Mouse (Mus musculus) heart, embryonic 11.5 days (tissue): ENCODE results near the gene Abcc8. TPM values are rescaled to one million over a fixed set of nuclear protein-coding genes. Genes with fewer than 3 reads are reported as not detected.

Source experiments
- ATAC-seq: fragments of 200-750 bp; cut with Nextera tagmentation; replicated peaks from 2 replicates; pipeline ENCODE4 v1.8.0; 2017; ENCODE audit warnings: moderate library complexity; ENCODE audit not compliant: insufficient number of reproducible peaks, low FRiP score, low TSS enrichment
- H3K27ac ChIP-seq: fragments of 300-500 bp; sonication (generic); 2 replicates; pipeline ENCODE4 v1.5.1; 2014; ENCODE audit warnings: mild to moderate bottlenecking, low read depth, low read length
- H3K27me3 ChIP-seq: fragments of 300-500 bp; sonication (generic); 2 replicates; pipeline ENCODE4 v1.6.1; 2014; ENCODE audit warnings: mild to moderate bottlenecking, low read length, mixed read lengths; ENCODE audit not compliant: control insufficient read depth, insufficient read depth
- H3K36me3 ChIP-seq: fragments of 300-500 bp; sonication (generic); 2 replicates; pipeline ENCODE4 v1.6.1; 2014; ENCODE audit warnings: mild to moderate bottlenecking, low read length, moderate library complexity, mixed read lengths; ENCODE audit not compliant: control insufficient read depth, insufficient read depth
- H3K4me1 ChIP-seq: fragments of 300-500 bp; sonication (generic); 2 replicates; pipeline ENCODE4 v1.6.1; 2014; ENCODE audit warnings: low read length; ENCODE audit not compliant: control insufficient read depth, insufficient read depth
- H3K4me2 ChIP-seq: fragments of 300-500 bp; sonication (generic); 2 replicates; pipeline ENCODE4 v1.6.1; 2014; ENCODE audit warnings: mild to moderate bottlenecking, moderate library complexity
- H3K4me3 ChIP-seq: fragments of 300-500 bp; sonication (generic); 2 replicates; pipeline ENCODE4 v1.5.1; 2014; ENCODE audit warnings: low read depth, low read length
- H3K9ac ChIP-seq: fragments of 300-500 bp; sonication (generic); 2 replicates; pipeline ENCODE4 v1.6.1; 2014; ENCODE audit warnings: mild to moderate bottlenecking, low read depth, low read length, moderate library complexity
- H3K9me3 ChIP-seq: fragments of 300-500 bp; sonication (generic); replicated peaks from 2 replicates; pipeline ENCODE4 v1.6.1; 2016; ENCODE audit warnings: low read length; ENCODE audit not compliant: control insufficient read depth
- WGBS: fragments of 180-500 bp; shearing (Covaris S2); extraction: QIAGEN DNeasy Blood & Tissue Kit; methylation state at CpG from one replicate; pipeline ENCODE4 v1.1.7; 2014; ENCODE audit not compliant: insufficient replicate concordance; 5-methylcytosine and 5-hydroxymethylcytosine counted together
- polyA plus RNA-seq: library from polyadenylated mRNA; unstranded; fragments of >200 nt; fragmentation: Nextera tagmentation; extraction: Ambion mirVana; gene quantifications from 2 replicates; pipeline ENCODE4 v1.2.1, GENCODE M21; 2014

The Abcc8 gene
- polyA plus RNA-seq, 1 experiment from 2014 or later = 6.8 TPM

DNA sequence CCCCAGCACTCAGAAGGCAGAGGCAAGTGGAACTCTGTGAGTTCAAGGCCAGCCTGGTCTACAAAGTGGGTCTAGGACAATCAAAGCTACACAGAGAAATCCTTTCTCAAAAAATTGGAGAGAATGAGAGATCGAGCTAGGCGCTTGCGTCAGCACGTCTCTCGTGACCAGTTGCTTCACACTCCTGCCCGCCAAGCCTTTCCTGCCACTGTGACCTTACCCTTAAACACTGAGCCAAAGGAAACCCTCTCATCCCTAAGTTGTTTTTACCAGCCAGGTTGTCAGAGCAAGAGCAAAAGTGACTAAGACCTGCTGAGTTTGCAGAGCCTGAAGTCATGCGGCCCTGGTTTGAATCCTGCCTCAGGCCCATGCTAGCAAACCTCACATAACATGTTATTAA is 11.9 kb downstream of the Abcc8 start:
- H3K9me3 ChIP-seq = no peaks in the 10 kb centered on the region
- no peaks in the 10 kb centered on the region for H3K36me3 ChIP-seq
- no peak overlapping the region for H3K27ac ChIP-seq
- no peaks in the 10 kb centered on the region for H3K4me1 ChIP-seq
- H3K9ac ChIP-seq = no peak overlapping the region
- H3K27me3 ChIP-seq = no peaks in the 10 kb centered on the region
- 84% methylated on average over 7 of the region's 7 CpGs for WGBS
- no peak overlapping the region for H3K4me3 ChIP-seq
- no peak overlapping the region for H3K4me2 ChIP-seq
- ATAC-seq = no peak

DNA sequence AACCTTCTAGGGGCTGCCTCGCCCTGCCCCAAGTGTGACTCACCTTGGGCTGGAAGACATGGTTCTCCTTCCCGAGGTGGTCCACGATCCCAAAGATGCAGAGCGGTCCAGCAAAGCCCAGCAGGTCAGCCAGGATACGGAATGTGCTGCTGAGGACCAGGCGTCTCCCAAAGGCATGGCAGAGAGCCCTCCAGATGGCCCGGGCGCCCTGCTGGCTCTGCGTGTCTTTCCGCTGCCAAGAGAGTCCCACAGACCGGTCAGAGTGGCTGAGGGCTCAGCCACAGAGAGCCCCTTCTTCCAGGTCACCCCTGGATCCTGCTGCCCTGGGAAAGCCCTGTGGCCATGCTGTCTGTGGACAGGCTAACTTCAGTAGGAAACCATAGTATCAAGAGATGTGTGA is 14.0 kb downstream of the Abcc8 start:
- Histone ChIP-seq H3K4me1 (peaks cover 9% of the 10 kb centered on the region), H3K36me3 (no peaks in the 10 kb centered on the region), H3K9me3 (no peaks in the 10 kb centered on the region), H3K9ac (no peak overlapping the region), H3K27ac (no peak overlapping the region), H3K4me2 (no peak overlapping the region), H3K4me3 (no peak overlapping the region), H3K27me3 (no peaks in the 10 kb centered on the region)
- no peak for ATAC-seq
- 86% methylated on average over 11 of the region's 11 CpGs for WGBS

DNA sequence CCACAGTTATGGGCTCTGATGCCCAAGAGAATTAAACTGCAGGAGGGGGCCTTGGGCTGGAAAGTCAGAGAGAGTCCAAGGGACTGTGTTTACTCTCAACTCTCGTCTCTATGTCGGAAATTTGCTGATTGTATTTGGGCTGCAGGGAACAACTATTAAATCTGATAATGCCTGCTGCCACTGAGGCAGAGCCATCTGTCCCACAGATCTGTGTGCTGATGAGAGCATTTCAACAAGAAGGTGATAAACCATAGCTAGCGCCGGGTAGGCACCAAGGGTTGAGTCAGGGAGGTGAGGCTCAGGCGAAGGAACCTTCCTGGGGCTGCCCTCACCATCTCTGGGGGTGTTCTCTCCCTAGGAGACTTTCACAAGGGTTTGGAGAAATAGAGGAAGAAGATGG is 17.1 kb downstream of the Abcc8 start:
- Histone ChIP-seq H3K27me3 (no peaks in the 10 kb centered on the region), H3K4me1 (peaks cover 9% of the 10 kb centered on the region), H3K36me3 (no peaks in the 10 kb centered on the region), H3K9me3 (no peaks in the 10 kb centered on the region), H3K27ac (no peak overlapping the region), H3K4me2 (no peak overlapping the region), H3K4me3 (no peak overlapping the region), H3K9ac (no peak overlapping the region)
- WGBS = 74% methylated on average over 5 of the region's 5 CpGs
- ATAC-seq = no peak

DNA sequence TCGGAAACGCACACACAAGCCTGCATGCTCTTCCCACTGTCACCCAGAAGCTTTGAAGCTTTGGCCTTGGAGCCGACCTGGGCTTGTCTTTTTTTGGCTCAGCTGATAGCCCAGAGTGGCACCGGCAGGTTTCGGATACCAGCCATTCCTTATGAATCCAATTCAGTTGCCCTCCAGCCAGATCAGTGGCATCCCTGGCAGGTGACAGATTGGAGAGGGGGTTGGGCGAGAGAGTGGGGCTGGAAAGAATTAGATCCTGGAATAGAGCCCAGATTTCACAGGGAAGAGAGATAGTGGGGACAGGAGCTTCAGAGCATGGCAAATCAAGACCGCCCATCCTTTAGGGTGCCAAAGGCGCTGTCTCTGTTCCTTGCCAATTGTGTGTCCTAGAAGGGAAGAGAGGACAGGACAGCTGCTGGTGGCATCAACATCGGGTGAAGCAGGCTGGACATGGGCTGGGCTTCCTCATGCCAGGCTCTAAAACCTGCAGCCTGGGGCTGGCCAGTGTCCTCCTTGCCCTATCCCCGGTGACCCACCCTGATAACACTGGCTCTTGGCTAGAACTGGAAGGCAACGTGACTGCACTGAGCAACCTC is 17.6 kb downstream of the Abcc8 start:
- Histone ChIP-seq H3K27me3 (no peaks in the 10 kb centered on the region), H3K27ac (peak overlapping the region; percentile 50; the same call in 1 of the 2 replicates), H3K9ac (no peak overlapping the region), H3K4me1 (peaks cover 9% of the 10 kb centered on the region), H3K9me3 (no peaks in the 10 kb centered on the region), H3K4me2 (peak overlapping the region; percentile 42), H3K36me3 (no peaks in the 10 kb centered on the region), H3K4me3 (no peak overlapping the region)
- ATAC-seq = no peak
- 52% methylated on average over 11 of the region's 11 CpGs for WGBS

DNA sequence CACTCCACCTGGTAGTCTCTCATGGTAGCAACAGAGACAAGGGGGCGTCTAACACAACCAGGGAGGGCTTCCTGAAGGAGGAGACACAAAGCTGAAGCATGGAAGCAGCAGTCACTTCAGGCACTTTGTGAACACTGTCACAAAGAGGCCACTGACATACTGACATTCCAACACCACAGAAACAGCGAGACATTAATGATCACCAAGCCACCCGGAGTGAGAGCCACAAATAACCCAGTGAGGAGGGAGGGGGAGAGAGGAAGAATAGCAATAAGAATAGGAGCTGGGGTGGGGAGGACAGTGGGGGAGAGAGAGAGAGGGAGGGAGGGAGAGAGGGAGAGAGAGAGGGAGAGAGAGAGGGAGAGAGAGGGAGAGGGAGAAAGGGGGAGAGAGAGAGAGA is 18.2 kb downstream of the Abcc8 start:
- Histone ChIP-seq H3K36me3 (no peaks in the 10 kb centered on the region), H3K4me1 (peaks cover 9% of the 10 kb centered on the region), H3K27ac (peak overlapping the region; percentile 50; the same call in 1 of the 2 replicates), H3K4me3 (no peak overlapping the region), H3K27me3 (no peaks in the 10 kb centered on the region), H3K4me2 (no peak overlapping the region), H3K9ac (no peak overlapping the region), H3K9me3 (no peaks in the 10 kb centered on the region)
- 33% methylated on average over 3 of the region's 3 CpGs for WGBS
- no peak for ATAC-seq

DNA sequence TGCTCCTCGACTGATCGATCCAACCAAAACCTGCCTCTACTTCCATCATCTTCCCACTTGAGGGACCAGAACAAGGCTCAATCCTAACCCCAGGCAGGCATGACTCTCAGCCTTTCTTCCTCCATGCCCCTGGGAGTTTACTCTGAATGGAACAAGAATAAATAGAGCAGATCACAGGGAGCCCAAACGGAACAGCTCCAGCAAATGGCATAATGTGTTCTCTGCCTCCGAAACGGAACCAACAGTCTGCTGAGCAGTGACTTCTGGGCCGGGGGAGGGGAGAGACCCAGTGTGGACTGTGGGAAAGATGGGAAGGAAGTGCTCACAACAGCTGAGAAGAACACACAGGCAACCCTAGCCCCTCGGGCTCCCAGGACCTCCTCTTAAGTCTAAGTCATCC is 22.1 kb downstream of the Abcc8 start:
- WGBS = 63% methylated on average over 7 of the region's 7 CpGs
- no peak for ATAC-seq
- no peaks in the 10 kb centered on the region for H3K9me3 ChIP-seq
- H3K4me2 ChIP-seq = no peak overlapping the region
- H3K4me3 ChIP-seq = no peak overlapping the region
- peaks cover 9% of the 10 kb centered on the region for H3K4me1 ChIP-seq
- H3K36me3 ChIP-seq = no peaks in the 10 kb centered on the region
- H3K27ac ChIP-seq = no peak overlapping the region
- H3K9ac ChIP-seq = no peak overlapping the region
- H3K27me3 ChIP-seq = no peaks in the 10 kb centered on the region

DNA sequence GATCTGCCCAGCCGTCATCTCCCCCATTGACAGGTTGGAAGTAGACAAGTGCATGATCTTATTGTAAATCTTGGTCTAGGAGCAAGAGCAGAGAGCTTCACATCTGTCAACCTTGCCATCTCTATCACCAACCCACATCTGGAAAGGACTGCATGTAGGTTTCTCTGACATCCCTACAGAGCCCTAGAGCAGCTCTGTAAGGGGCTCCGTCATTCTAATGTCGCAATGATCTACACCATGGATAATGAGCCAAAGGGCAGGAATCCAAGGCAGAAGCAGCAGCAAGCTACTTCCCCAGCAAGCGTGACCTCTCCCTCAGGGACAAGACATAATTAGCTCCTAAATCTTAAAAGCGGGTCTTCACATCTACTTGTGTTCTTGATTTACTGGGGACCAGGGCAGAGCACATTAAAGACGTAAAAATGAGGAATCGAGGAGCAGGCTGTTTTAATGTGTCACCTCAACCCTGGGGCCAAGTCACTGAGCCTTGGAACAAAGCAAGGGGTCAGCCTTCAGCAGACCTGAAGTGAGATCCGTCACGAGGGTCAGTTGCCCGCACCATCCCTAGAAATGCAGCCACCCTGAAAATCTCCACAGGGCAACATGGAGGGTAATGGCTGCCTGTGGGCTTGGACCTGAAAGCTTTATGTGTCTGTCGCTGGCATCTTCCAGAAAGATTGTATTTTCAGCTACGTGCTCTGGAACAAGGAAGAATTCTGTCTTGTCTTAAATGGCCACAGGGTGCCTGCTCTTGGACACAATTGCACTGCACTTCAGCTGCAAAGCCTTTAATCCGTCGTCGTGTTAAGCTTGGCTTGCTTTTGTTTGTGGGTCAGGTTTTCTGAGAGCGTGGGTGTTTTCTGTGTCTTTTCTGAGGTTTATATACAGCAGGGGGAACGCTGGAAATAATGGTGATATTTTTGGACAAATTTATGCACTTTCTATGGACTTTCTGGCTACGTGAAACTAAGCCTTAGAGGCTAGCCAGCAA is 25.0 kb downstream of the Abcc8 start:
- H3K4me3 ChIP-seq = no peak overlapping the region
- H3K27ac ChIP-seq = no peak overlapping the region
- no peak for ATAC-seq
- WGBS = 79% methylated on average over 18 of the region's 18 CpGs
- no peaks in the 10 kb centered on the region for H3K36me3 ChIP-seq
- H3K27me3 ChIP-seq = no peaks in the 10 kb centered on the region
- no peaks in the 10 kb centered on the region for H3K9me3 ChIP-seq
- no peak overlapping the region for H3K4me2 ChIP-seq
- no peak overlapping the region for H3K9ac ChIP-seq
- no peaks in the 10 kb centered on the region for H3K4me1 ChIP-seq

DNA sequence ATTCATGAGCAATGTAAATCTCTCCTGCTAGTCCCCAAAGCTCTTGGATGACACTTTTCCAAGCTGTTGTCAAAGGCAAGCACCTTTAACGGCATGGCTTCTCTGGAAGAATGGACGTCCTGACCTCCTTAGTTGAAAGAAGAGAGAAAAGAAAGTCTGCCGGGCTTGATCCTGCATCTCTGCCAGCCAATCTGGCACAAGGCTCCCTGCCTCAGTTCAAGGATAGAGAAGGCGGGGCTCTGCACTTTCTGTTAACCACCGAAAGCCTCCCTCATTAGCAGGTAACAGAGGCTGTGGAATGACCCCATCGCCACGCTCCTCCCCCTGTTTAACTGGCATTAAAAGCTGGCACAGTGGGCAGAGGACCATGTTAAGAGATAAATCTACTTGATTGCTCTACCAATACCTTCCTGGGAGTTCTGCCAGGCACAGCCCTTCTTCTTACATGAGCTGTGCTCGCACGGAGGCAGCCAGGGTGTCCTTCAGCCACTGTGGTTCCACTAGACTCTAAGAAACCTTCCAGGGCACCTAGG is 26.9 kb downstream of the Abcc8 start:
- H3K4me3 ChIP-seq = no peak overlapping the region
- H3K9ac ChIP-seq = no peak overlapping the region
- ATAC-seq = no peak
- no peaks in the 10 kb centered on the region for H3K4me1 ChIP-seq
- H3K9me3 ChIP-seq = no peaks in the 10 kb centered on the region
- no peak overlapping the region for H3K4me2 ChIP-seq
- H3K36me3 ChIP-seq = no peaks in the 10 kb centered on the region
- H3K27ac ChIP-seq = no peak overlapping the region
- 74% methylated on average over 9 of the region's 9 CpGs for WGBS
- no peaks in the 10 kb centered on the region for H3K27me3 ChIP-seq
